13 mouse cellular contexts compared by ENCODE assay signal in genomic region chr8:122932561-122932959, GRCm38 (mm10).
DNase-seq lines count a peak whose midpoint lies in the region; ATAC-seq and TF ChIP-seq lines count a peak whose summit lies in the region.
"Had no signal": no experiment of that assay in that cellular context is flagged by ENCODE, and none has a peak within 500 bp of the region (broad histone marks: within the 10 kb centered on the region; RNA-seq: fewer than 3 reads in every experiment).

No protein-coding gene starts in this region.

- no peak for ATAC-seq in heart, postnatal 0 days (ENCODE audit: insufficient read depth, low read depth)
- ATAC-seq in G1E (ENCODE audit: extremely low read depth, insufficient number of reproducible peaks, low FRiP score, poor library complexity, severe bottlenecking): 0 out of 2 replicates have a peak, but pooled peaks have one; percentile 8

- no peaks in the 10 kb centered on the region for H3K36me3 ChIP-seq in heart, postnatal 0 days (replicated peaks; ENCODE audit: control insufficient read depth, insufficient read depth, low read length)
- peaks cover 65% of the 10 kb centered on the region for H3K36me3 ChIP-seq in G1E (replicated peaks)
- no peaks in the 10 kb centered on the region for H3K36me3 ChIP-seq in macrophage (ENCODE audit: inconsistent target)
- H3K36me3 ChIP-seq: neural tube, embryonic 12.5 days had no signal

- TF ChIP-seq CTCF in heart, postnatal 0 days (IDR thresholded peaks at IDR 0.05; ENCODE audit: low read depth): no peak
- no peak for TF ChIP-seq CTCF in G1E (IDR thresholded peaks at IDR 0.05; ENCODE audit: low read depth, low read length)
- TF ChIP-seq CTCF in bone marrow macrophage, adult 2 months (IDR thresholded peaks at IDR 0.05; ENCODE audit: low read depth, low read length): no peak

- WGBS in heart, postnatal 0 days: 56% methylated on average over 2 of the region's 2 CpGs
- WGBS in macrophage (ENCODE audit: missing documents): 8% methylated on average over 2 of the region's 2 CpGs

- intact Hi-C loops in heart, postnatal 10 days (cut with DNase I): no loop called here
- intact Hi-C loops in left cerebral cortex, postnatal 10 days (cut with DNase I): no loop called here

- no peak overlapping the region for H3K9ac ChIP-seq in heart, postnatal 0 days (replicated peaks; ENCODE audit: low read depth, low read length)
- H3K9ac ChIP-seq: kidney, embryonic 15.5 days; neural tube, embryonic 12.5 days had no signal

- peaks cover 95% of the 10 kb centered on the region for H3K79me2 ChIP-seq in macrophage (ENCODE audit: inconsistent target)

- no peak overlapping the region for H3K4me3 ChIP-seq in heart, postnatal 0 days (ENCODE audit: low read depth, low read length)
- H3K4me3 ChIP-seq in G1E (ENCODE audit: low read depth, low read length): no peak overlapping the region
- H3K4me3 ChIP-seq in bone marrow macrophage, adult 2 months (ENCODE audit: insufficient read depth, low read length): no peak overlapping the region
- no peak overlapping the region for H3K4me3 ChIP-seq in macrophage (ENCODE audit: inconsistent target)
- H3K4me3 ChIP-seq: hindbrain, embryonic 10.5 days; kidney, embryonic 15.5 days; neural tube, embryonic 12.5 days had no signal

- H3K4me1 ChIP-seq in heart, postnatal 0 days (ENCODE audit: control insufficient read depth, insufficient read depth): peaks cover 46% of the 10 kb centered on the region
- H3K4me1 ChIP-seq in G1E (ENCODE audit: insufficient read depth, low read depth, low read length): peaks cover 63% of the 10 kb centered on the region
- H3K4me1 ChIP-seq in bone marrow macrophage, adult 2 months (ENCODE audit: control insufficient read depth, insufficient read depth, low read length): peaks cover 79% of the 10 kb centered on the region

- TF ChIP-seq EP300 in heart, postnatal 0 days (IDR thresholded peaks at IDR 0.05; ENCODE audit: low read depth): no peak

- H3K27ac ChIP-seq in heart, postnatal 0 days (ENCODE audit: low read depth): peak overlapping the region; percentile 25; the same call in 1 of the 2 replicates
- H3K27ac ChIP-seq in bone marrow macrophage, adult 2 months (ENCODE audit: insufficient read depth, low read depth, low read length): peak overlapping the region; percentile 86
- H3K27ac ChIP-seq in macrophage: peak overlapping the region; percentile 59
- H3K27ac ChIP-seq: hindbrain, embryonic 10.5 days; kidney, embryonic 15.5 days; neural tube, embryonic 12.5 days had no signal

- no peak for DNase-seq in heart, postnatal 0 days (ENCODE audit: low spot score)
- DNase-seq in heart, postnatal 10 days: no peak
- no peak for DNase-seq in G1E (ENCODE audit: low spot score)
- no peak for DNase-seq in frontal cortex, postnatal 36 days (ENCODE audit: low spot score in 2 of 2)
- no peak for DNase-seq in left cerebral cortex, postnatal 10 days (ENCODE audit: extremely low spot score in 1 of 2, low spot score in 2 of 2)
- no peak for DNase-seq in cerebellum, adult 9-10 months
- DNase-seq: embryo, embryonic 11 days; right cerebral cortex, postnatal 14 days had no signal

- TF ChIP-seq POLR2A in bone marrow macrophage, adult 2 months (IDR thresholded peaks at IDR 0.05; ENCODE audit: borderline replicate concordance, low read depth, low read length): no peak

- H3K9me3 ChIP-seq in heart, postnatal 0 days (replicated peaks; ENCODE audit: control insufficient read depth, low read length): no peaks in the 10 kb centered on the region
- no peaks in the 10 kb centered on the region for H3K9me3 ChIP-seq in G1E (replicated peaks)
- H3K9me3 ChIP-seq: hindbrain, embryonic 10.5 days; kidney, embryonic 15.5 days; neural tube, embryonic 12.5 days had no signal

- no peaks in the 10 kb centered on the region for H3K27me3 ChIP-seq in heart, postnatal 0 days (ENCODE audit: control insufficient read depth, insufficient read depth, low read length)
- H3K27me3 ChIP-seq in G1E (ENCODE audit: insufficient read depth, low read length): no peaks in the 10 kb centered on the region
- H3K27me3 ChIP-seq: kidney, embryonic 15.5 days; neural tube, embryonic 12.5 days had no signal

- no peak overlapping the region for H3K4me2 ChIP-seq in heart, postnatal 0 days (ENCODE audit: low read depth, low read length)
- H3K4me2 ChIP-seq: kidney, embryonic 15.5 days; neural tube, embryonic 12.5 days had no signal

Comparison
In these comparisons a context has a peak if more than half of its experiments do, and no peak if none do; other contexts are left out.
1. H3K27ac ChIP-seq: peak in every context shown above with its lines; median percentile 86 in bone marrow macrophage, adult 2 months; 59 in macrophage; 25 in heart, postnatal 0 days.